Mouse (Mus musculus) thymus, postnatal 0 days (tissue): ENCODE data around the gene Fam83e. TPM values are rescaled to one million over a fixed set of nuclear protein-coding genes. Genes with fewer than 3 reads are reported as not detected.
A peak's percentile ranks its signal among the peaks of the same experiment; 100 is the strongest.

Experiments
- DNase-seq: peaks from one replicate; pipeline ENCODE4 v3.0.0-alpha.2; 2015; ENCODE audit warnings: low spot score
- polyA plus RNA-seq: library from polyadenylated mRNA; unstranded; fragments of >200 nt; fragmentation: Nextera tagmentation; extraction: Ambion mirVana; gene quantifications from 2 replicates; pipeline ENCODE4 v1.2.1, GENCODE M21; 2015

Gene Fam83e
- polyA plus RNA-seq, 1 experiment from 2014 or later, result 0.66 TPM

DNA sequence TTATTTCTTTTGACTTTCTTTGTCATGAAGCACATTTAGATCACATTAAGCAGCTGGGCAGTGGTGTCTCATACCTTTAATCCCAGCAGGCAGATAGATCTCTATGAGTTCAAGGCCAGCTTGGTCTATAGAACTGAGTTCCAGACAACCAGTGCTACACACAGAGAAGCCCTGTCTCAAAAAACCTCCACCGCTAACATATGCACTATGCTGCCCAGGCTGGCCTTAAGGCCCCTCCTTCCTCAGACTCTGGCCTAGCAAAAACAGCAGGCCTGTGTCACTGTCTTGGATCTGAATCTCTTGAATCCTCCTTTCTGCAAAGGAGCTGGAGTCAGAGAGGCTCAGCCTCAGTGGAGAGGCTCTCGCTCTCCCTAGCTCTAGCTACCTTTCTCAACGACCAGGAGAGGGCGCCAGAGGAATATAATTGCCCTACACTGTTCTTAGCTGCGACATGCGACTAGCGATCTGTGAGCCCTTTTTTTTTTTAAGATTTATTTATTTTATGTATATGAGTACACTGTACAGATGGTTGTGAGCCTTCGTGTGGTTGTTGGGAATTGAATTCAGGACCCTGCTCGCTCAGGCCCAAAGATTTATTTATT is 18.3 kb downstream of the Fam83e start:
- DNase-seq, result peak; percentile 91

DNA sequence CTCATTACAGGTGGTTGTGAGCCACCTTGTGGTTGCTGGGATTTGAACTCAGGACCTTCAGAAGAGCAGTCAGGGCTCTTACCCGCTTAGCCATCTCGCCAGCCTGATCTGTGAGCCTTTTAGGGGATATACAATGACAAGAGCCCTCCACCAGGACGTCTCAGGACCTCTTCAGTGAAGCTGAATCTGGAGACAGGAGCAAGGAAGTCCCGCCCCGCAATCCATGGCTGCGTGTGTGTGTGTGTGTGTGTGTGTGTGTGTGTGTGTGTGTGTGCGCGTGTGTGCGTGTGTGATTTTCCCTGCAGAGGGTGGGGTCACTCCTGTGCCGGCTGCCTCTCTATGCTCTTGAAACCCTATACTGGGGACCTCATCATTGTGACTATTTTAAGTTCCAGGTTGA is 18.8 kb downstream of the Fam83e start:
- DNase-seq, result no peak

DNA sequence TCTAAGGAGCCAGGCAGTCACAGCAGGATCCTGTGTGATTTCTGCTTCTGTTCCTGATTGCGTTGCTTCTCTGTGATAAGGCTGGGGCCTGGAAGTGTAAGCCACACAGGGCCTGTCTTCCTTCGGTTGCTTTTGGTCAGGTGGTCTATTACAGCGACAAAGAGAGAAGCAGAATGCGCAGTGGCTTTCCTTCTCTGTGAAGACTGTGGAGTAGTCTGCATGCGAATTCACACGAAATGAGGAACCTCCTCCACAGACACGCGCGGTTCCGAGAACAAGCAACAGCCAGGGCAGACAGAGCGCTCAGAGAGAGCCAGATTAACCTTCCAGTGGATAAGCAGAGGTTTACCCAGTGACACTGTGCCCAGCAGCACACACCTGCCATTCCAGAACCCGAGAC is 20.3 kb downstream of the Fam83e start:
- DNase-seq, result no peak

DNA sequence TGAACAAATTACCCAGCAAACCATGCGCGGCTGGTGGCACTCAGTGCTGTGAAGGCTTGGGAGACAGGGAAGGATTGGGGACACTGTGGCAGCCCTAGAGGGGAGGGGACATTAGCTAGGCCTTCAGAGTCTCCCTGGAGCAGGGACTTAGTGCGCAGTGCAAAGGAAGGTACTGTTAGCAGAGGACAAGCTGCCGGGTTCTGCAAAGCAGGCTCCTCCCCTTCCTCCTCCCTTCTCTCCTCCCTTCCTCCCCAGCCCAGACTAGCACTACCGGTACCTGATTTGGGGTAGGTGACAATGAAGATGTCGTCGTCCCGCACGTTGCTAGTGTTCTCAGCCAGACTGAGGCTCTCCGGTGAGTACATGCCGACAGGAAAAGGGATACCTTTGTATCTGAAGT is 20.8 kb downstream of the Fam83e start:
- peak; percentile 77 for DNase-seq

DNA sequence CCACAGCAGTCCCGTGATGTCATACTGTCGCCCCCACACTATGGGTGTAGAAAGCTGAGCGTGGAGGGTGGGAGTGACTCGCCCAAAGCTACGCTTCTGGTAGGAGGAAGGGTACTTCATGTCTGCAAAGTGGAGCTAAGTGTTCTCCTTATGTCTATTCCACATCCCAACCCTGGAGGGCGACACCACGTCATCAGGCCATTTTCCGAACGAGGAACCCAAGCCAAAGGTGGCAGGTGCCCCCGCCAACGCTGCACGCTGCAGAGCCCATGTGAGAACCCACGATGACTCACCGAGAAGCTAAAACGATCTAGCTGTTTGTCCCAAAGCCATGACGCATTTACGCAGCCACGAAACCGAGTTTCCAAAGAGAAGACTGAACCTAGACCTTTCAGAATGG is 21.3 kb downstream of the Fam83e start:
- peak; percentile 50 for DNase-seq

DNA sequence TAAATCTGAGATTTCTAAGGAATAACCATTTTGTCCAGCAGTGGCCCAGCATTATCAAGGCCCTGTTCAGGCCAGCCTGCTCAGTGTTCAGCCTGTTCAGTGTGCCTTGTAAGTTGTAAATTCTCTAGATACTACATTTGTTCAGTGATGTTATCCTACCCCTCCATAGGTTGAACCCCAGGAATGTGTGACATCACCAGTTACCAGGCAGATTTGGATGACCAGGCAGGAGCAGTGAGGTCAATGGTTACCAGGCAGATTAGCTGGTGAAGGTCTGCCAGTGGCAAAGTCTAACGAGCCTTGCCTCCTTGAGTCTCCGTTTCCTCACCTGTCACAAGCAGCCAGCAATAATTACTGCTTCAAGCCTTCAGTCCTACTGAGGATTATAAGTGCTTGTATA is 23.4 kb downstream of the Fam83e start:
- peak; percentile 30 for DNase-seq

DNA sequence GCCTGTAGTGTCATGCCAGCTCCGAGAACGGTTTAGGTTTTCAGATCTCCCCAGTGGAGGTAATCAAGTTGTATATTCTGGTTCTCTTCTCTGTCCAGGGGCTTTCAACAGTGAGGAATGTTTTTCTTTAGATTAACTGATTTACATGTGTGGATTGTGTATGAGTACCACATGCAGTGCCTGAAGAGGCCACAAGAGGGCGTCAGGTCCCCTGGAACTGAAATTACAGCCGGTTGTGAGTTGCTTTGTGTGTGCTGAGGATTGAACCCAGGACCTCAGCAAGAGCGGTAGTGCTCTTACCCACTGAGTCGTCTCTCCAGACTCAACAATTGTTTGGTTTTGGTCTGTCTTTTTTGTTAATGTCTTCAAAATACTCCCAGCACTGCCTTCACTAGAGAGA is 25.5 kb downstream of the Fam83e start:
- no peak for DNase-seq

DNA sequence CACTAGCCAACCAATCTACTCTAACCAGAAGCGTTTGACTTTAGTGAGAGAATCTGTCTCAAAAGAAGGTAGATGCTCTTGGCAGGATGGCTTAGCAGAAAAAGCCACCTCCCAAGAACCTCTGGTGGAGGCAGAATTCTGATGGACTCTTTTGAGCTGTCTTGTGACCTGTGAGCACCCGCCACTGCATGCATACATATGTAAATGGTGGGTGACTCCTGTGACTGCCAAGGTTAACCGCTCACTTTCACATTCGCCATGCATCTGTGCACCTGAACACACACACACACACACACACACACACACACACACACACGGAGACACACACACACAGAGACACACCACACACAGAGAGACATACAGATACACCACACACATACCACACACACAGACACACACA is 26.4 kb downstream of the Fam83e start:
- DNase-seq, result no peak

DNA sequence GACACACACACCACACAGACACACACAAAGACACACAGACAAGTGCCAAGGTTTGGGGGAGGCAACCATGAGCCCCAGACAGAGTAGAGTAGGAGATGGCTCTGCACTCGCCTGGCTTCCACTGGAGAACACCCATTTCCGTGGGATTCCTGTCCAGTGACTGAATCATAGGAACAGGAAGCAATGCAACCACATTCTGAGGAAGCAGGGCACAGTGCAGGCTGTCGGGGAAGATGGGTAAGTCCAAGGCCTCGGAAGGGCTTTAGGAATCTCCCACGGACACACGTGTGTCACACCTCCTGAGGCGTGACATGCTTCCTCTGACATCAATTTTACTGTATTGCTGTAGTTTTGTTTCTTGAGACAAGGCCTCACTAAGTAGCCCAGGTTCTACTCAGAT is 27.1 kb downstream of the Fam83e start:
- DNase-seq, result no peak

DNA sequence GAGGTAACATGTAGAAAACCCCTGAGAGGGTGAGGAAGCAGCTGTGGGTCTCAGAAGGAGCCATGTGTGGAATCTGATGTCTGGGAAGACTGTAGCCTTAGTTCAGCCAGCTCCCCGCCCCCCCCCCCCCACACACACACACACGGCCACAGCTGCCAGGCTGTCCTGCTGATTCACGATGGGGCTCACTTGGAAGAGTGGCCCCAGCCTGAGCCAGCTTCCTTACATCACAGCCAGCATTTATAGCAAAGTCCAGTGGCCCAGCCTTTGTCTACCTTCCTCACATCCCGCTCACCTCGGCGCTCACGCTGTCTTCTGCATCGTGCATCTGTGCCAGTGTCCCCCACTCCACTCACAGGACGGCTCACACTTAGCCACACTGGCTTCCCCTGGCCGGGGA is 28.4 kb downstream of the Fam83e start:
- no peak for DNase-seq

DNA sequence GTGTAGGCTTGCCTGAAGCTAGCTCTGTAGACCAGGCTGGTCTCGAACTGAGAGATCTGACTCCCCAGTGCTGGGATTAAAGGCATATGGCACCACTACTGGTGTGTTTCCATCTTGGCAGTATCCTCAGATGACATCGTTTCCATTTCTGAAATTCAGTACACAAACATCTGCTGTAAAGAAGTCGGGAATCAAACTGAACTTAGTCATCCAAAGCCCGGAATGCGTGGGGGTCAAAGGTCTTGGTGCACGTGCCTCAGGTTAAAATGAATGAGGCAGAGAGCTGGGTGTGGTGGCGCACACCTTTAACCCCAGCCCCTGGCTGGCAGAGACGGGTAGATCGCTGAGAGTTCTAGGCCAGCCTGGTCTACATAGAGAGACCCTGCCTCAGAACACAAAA is 29.1 kb downstream of the Fam83e start:
- DNase-seq, result no peak

DNA sequence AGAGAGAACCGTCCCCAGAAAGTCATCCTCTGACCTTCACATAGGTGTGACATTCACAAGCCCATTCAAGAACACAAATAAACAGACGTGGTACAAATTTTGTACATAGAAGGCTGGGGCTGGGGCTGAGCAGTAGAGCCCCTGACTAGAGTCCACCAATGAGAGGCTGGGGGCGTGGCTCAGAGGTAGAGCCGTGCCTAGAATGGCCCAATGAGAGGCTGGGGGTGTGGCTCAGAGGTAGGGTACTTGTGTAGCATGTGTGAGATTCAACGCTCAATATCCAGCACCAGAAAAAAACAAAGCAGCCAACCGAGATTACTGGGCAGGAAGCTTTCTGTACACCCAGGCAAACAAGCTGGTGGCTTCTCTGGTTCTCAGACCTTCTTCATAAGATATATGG is 34.7 kb downstream of the Fam83e start:
- no peak for DNase-seq

DNA sequence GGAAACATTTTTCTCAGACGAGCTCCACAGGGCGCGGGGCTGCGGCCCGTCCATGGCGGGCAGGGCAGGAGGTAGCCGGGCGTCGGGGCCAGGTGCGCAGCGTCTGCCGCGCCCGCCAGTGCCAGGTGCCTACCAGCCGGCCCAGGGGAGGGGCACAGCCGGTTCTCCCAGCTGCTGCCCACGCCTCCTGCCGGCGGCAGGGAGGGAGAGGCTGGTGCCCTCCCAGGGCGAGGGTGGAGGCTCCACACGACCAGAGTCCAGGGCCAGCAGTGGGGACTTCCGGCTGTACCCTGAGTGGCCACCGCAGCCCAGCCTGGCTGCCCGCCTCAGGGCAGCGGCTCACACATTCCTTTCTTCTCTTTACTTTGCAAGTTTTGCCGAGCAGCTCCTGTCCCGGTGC is 38.4 kb downstream of the Fam83e start:
- DNase-seq, result peak; percentile 66

DNA sequence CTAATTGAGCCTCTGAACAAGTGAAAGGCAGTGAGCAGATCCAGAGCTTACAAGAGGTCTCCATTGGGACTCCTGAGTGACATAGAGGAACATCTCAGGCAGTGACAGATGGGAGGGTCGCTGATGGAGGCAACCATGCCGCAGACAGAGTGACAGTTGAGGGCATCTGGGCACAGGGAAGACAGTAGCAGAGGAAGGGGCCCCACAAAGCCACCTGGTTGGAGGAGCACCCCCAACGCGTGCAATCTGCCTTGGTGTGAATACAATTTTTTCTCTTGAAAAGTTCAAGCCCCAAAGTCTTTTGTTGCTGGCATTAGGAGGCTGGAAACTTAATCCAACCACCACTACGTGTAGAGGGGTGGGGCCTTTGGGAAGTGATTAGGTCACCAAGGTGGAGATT is 39.1 kb downstream of the Fam83e start:
- DNase-seq, result peak; percentile 60

DNA sequence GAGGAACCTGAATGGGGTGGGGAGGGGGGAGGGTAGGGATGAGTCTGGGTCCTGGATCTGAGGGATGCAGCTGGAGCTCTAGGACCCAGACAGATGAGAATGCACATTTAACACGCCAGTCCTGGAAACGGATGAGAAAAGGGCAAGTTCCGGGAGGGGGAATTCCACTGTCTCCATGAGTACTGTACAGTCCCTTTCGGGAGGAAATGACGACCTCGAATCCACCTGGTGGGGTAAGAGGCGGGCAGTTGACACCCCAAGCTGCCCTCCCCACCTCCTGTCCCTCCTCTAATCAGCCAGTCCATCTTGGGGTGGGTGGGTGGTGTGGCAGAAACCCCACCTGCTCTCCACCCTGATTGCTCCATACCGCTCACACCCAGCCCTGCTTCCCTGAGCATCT is 45.0 kb downstream of the Fam83e start:
- DNase-seq, result no peak

DNA sequence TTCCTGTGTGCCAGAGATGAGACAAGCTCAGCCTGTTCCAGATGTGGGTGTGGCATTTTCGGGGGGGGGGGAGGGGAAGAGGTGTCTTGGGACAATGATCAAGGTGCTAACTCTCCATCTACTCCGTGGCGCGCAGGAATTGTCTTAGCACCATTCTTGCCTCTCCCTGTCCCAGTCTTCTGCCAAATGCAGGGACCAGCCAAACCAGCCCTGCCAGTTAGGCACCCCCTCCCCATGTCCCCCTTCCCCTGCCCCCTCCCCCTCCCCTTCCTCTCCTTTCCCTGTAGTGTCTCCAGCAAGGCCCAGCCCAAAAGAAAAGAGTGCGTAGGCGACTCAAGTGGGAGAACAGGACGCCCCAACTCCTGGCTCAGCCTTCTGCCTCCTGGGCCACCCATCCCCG is 45.8 kb downstream of the Fam83e start:
- DNase-seq, result no peak

DNA sequence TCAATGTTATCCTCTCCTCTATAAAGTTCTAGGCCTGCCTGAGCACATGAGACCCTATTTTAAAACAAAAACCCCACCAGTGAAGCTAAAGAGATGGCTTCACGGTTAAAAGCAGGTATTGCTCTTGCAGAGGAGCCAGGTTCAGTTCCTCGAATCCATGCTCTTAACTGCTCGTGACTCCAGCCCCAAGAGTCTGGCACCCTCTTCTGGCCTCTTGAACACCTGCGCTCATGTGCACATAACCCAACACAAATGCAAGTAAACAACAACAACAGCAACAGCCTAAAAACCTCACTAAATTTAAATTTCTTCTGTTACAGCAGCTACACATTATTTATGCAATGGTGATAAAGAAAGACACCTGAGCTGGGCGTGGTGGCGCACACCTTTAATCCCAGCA is 46.5 kb downstream of the Fam83e start:
- no peak for DNase-seq

DNA sequence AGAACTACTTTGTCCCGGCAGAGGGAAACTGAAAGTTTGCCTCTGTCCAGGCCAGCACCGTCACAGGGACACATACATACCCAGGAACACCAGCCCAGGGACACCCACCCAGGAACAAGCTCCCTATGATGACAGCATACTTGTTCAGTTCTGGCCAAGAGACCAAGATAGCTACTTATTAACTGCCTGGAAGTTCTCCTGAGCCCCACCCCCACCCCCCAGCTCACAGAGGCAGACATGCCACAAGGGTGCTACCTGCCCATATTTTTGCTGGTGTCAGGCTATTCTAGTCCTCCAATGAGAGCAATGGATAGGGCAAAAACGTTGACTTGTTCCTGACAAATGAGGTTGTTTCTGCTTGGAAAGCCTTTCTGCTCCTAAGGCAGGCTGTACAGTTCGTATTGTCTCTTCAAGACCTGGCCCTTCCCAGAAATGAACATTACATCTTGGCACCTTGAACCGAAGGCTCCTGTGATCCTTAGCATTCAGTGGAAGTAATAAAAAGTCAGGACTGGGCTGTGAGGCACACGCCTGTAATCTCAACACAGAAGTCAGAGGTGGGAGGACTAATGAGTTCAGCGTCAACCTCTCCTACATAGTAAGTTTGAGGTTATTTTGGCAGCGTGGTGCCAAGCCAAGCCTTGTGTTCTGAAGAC is 49.5 kb downstream of the Fam83e start:
- DNase-seq, result no peak

DNA sequence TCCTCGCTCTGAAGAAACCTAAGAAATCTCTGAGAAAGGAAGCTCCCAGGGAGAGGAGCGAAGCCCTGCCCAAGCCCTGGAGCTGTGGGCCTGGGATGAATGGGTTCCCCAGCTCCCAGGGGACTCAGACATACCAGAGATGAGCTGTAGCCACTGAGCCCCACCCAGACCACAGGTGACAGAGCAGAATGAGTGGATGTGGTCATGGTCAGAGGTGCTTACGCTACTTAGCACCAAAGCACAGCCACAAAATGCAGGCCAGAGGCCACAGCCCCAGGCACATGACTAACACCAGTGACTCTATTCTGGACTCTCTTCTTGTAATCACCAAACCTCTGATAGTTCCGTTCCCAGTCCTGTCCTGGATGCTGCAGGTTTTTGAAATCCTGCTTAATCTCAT is 50.1 kb downstream of the Fam83e start:
- no peak for DNase-seq

DNA sequence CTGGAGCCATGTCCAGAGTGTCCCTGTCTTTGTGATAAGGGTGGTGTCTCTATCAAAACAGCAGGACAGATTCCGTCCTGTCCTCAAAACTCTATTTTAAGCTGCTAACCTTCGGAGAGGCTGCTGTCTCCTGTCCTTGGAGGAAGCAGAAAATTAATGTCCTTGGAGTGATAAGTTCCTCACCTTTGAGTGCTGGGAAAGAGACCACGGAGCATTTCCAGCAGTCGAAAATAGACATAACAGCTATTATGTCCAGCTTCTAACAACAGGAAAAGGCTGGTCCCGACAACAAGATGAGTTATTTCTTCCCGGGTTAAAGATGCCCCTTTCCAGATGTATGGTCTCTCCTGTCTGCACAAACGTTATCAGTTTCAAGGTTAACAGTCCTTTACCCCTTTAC is 54.2 kb downstream of the Fam83e start:
- no peak for DNase-seq
